Mouse (Mus musculus): ENCODE data around the gene Pam16. TPM values are rescaled to one million over a fixed set of nuclear protein-coding genes. Genes with fewer than 3 reads are reported as not detected.

The Pam16 gene
- polyA plus RNA-seq, 1 experiment from 2014 or later, result 134 TPM

- Histone ChIP-seq H3K4me2 (no peak overlapping the region), H3K27me3 (ENCODE audit: control insufficient read depth, insufficient read depth, low read length) (no peaks in the 10 kb centered on the region), H3K36me3 (ENCODE audit: control insufficient read depth, insufficient read depth, low read length) (0 out of 2 replicates have a peak, but pooled peaks cover 3% of the 10 kb centered on the region), H3K27ac (ENCODE audit: low read depth, low read length) (no peak overlapping the region), H3K9me3 (replicated peaks; ENCODE audit: control insufficient read depth, low read length) (no peaks in the 10 kb centered on the region), H3K4me3 (ENCODE audit: low read depth, low read length) (no peak overlapping the region), H3K4me1 (ENCODE audit: control insufficient read depth, insufficient read depth, low read length) (peaks cover 11% of the 10 kb centered on the region), H3K9ac (ENCODE audit: low read depth, low read length) (no peak overlapping the region)
- 88% methylated on average over 3 of the region's 3 CpGs for WGBS (ENCODE audit: insufficient replicate concordance)
- ATAC-seq (replicated peaks; ENCODE audit: insufficient number of reproducible peaks, low FRiP score, low TSS enrichment), result no peak
These were observed 8.9 kb upstream of the Pam16 start for GRCm38 (mm10) chr16:4633661-4634060.

DNA sequence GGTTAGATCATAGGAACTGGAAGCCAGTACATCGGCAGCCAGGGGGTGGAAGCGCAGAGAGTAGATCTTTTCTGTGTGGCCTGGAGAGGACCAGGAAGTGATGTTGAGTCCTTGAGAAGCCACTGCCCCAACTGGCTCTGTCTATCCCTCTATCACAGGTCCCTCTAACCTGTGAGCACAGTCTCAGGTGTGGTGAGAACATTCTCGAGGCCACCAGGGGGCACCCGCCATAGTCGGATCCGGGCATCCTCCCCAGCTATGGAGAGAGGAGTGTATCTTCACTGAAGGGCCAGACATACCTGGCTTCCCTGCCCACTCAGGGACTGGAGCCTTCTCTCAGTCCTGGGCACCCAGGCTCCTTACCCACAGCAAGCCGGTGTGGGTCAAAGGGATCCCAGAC is 7.3 kb upstream of the Pam16 start:
- H3K4me2 ChIP-seq, result no peak overlapping the region
- peak; percentile 39; the same call in 1 of the 2 replicates for ATAC-seq (replicated peaks; ENCODE audit: insufficient number of reproducible peaks, low FRiP score, low TSS enrichment)
- H3K4me3 ChIP-seq (ENCODE audit: low read depth, low read length), result no peak overlapping the region
- H3K9me3 ChIP-seq (replicated peaks; ENCODE audit: control insufficient read depth, low read length), result no peaks in the 10 kb centered on the region
- 0 out of 2 replicates have a peak, but pooled peaks cover 3% of the 10 kb centered on the region for H3K36me3 ChIP-seq (ENCODE audit: control insufficient read depth, insufficient read depth, low read length)
- H3K9ac ChIP-seq (ENCODE audit: low read depth, low read length), result no peak overlapping the region
- H3K27me3 ChIP-seq (ENCODE audit: control insufficient read depth, insufficient read depth, low read length), result no peaks in the 10 kb centered on the region
- H3K4me1 ChIP-seq (ENCODE audit: control insufficient read depth, insufficient read depth, low read length), result peaks cover 16% of the 10 kb centered on the region
- H3K27ac ChIP-seq (ENCODE audit: low read depth, low read length), result no peak overlapping the region
- whole genome bisulfite sequencing (ENCODE audit: insufficient replicate concordance), result 45% methylated on average over 7 of the region's 7 CpGs

DNA sequence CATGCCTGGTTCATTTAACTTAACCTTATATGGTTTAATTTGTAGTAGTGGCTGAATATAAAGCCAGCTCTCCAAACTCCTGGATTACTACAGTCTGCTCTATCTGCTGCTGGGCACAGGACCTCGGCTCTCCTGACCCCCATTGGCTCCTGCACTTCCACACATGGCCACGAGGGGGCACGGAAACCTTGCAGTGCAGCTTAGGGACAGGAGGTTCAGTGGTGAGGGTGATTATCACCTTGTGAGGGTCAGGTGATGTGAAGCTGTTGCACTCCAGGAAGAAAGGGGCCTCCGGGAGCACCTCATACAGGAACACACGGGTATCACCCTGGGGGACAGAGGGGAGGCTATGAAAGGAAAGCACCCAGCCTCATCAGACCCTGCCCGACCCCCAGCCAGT is 5.2 kb upstream of the Pam16 start:
- Histone ChIP-seq H3K4me2 (no peak overlapping the region), H3K4me3 (ENCODE audit: low read depth, low read length) (no peak overlapping the region), H3K27me3 (ENCODE audit: control insufficient read depth, insufficient read depth, low read length) (no peaks in the 10 kb centered on the region), H3K27ac (ENCODE audit: low read depth, low read length) (no peak overlapping the region), H3K9me3 (replicated peaks; ENCODE audit: control insufficient read depth, low read length) (no peaks in the 10 kb centered on the region), H3K36me3 (ENCODE audit: control insufficient read depth, insufficient read depth, low read length) (0 out of 2 replicates have a peak, but pooled peaks cover 3% of the 10 kb centered on the region), H3K4me1 (ENCODE audit: control insufficient read depth, insufficient read depth, low read length) (peaks cover 12% of the 10 kb centered on the region), H3K9ac (ENCODE audit: low read depth, low read length) (no peak overlapping the region)
- WGBS (ENCODE audit: insufficient replicate concordance), result 18% methylated on average over 6 of the region's 6 CpGs
- no peak for ATAC-seq (replicated peaks; ENCODE audit: insufficient number of reproducible peaks, low FRiP score, low TSS enrichment)

GRCm38 (mm10) chr16:4628898-4629419 is 4.2 kb upstream of the Pam16 start:
- H3K36me3 ChIP-seq (ENCODE audit: control insufficient read depth, insufficient read depth, low read length), result 0 out of 2 replicates have a peak, but pooled peaks cover 3% of the 10 kb centered on the region
- WGBS (ENCODE audit: insufficient replicate concordance), result 90% methylated on average over 9 of the region's 9 CpGs
- no peak overlapping the region for H3K4me2 ChIP-seq
- no peak overlapping the region for H3K4me3 ChIP-seq (ENCODE audit: low read depth, low read length)
- ATAC-seq (replicated peaks; ENCODE audit: insufficient number of reproducible peaks, low FRiP score, low TSS enrichment), result no peak
- H3K27me3 ChIP-seq (ENCODE audit: control insufficient read depth, insufficient read depth, low read length), result no peaks in the 10 kb centered on the region
- peaks cover 9% of the 10 kb centered on the region for H3K4me1 ChIP-seq (ENCODE audit: control insufficient read depth, insufficient read depth, low read length)
- no peak overlapping the region for H3K27ac ChIP-seq (ENCODE audit: low read depth, low read length)
- H3K9ac ChIP-seq (ENCODE audit: low read depth, low read length), result no peak overlapping the region
- H3K9me3 ChIP-seq (replicated peaks; ENCODE audit: control insufficient read depth, low read length), result no peaks in the 10 kb centered on the region

DNA sequence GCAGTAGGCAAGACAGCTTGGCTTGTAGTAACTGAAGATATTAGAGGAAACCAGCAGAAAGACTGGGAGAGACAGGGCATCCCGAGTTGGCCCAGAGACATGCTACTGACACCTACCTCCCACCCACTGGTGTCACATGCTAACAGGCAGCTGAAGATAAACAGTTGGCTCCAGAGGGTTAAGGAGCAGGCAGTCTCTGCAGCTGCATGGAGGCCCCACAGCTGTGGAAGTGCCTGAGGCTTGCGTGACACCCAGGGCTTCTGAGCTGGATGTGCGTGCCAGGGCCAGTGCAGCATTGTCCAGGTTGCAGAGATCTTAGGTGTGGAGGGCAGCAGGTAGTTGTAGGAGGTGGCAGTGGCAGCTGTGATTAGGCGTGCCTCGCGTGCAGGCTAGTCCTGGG is 2.3 kb upstream of the Pam16 start:
- Histone ChIP-seq H3K4me1 (ENCODE audit: control insufficient read depth, insufficient read depth, low read length) (peaks cover 17% of the 10 kb centered on the region), H3K9ac (ENCODE audit: low read depth, low read length) (peak overlapping the region; percentile 46; the same call in 1 of the 2 replicates), H3K27ac (ENCODE audit: low read depth, low read length) (no peak overlapping the region), H3K9me3 (replicated peaks; ENCODE audit: control insufficient read depth, low read length) (no peaks in the 10 kb centered on the region), H3K4me3 (ENCODE audit: low read depth, low read length) (no peak overlapping the region), H3K36me3 (ENCODE audit: control insufficient read depth, insufficient read depth, low read length) (no peaks in the 10 kb centered on the region), H3K4me2 (no peak overlapping the region), H3K27me3 (ENCODE audit: control insufficient read depth, insufficient read depth, low read length) (no peaks in the 10 kb centered on the region)
- no peak for ATAC-seq (replicated peaks; ENCODE audit: insufficient number of reproducible peaks, low FRiP score, low TSS enrichment)
- 60% methylated on average over 6 of the region's 6 CpGs for WGBS (ENCODE audit: insufficient replicate concordance)

DNA sequence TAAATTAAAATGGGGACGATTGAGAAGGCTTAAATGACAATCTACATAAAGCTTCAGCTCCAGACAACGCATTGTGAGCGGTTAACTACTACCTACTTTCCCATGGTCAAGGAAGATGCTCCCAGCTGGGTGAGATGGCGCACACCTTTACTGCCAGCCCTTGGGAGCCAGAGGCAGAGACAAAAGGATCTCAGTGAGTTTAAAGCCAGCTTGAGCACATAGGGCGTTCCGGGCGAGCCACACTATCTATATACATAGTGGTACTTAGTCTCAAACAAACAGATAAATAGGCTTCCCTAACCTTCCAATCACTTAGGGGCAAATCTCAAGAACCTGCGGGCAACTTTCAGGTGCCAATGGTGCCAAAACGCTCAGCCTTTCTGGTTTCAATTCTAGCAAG is 714 bp downstream of the Pam16 start:
- ATAC-seq (replicated peaks; ENCODE audit: insufficient number of reproducible peaks, low FRiP score, low TSS enrichment), result no peak
- Histone ChIP-seq H3K9me3 (replicated peaks; ENCODE audit: control insufficient read depth, low read length) (no peaks in the 10 kb centered on the region), H3K27ac (ENCODE audit: low read depth, low read length) (peak overlapping the region; percentile 86), H3K4me2 (peak overlapping the region; percentile 89), H3K36me3 (ENCODE audit: control insufficient read depth, insufficient read depth, low read length) (no peaks in the 10 kb centered on the region), H3K4me1 (ENCODE audit: control insufficient read depth, insufficient read depth, low read length) (peaks cover 17% of the 10 kb centered on the region), H3K4me3 (ENCODE audit: low read depth, low read length) (peak overlapping the region; percentile 77), H3K27me3 (ENCODE audit: control insufficient read depth, insufficient read depth, low read length) (no peaks in the 10 kb centered on the region), H3K9ac (ENCODE audit: low read depth, low read length) (peak overlapping the region; percentile 88)
- 15% methylated on average over 9 of the region's 9 CpGs for WGBS (ENCODE audit: insufficient replicate concordance)

- 81% methylated on average over 4 of the region's 4 CpGs for WGBS (ENCODE audit: insufficient replicate concordance)
- Histone ChIP-seq H3K9me3 (replicated peaks; ENCODE audit: control insufficient read depth, low read length) (no peaks in the 10 kb centered on the region), H3K4me2 (no peak overlapping the region), H3K27me3 (ENCODE audit: control insufficient read depth, insufficient read depth, low read length) (no peaks in the 10 kb centered on the region), H3K4me1 (ENCODE audit: control insufficient read depth, insufficient read depth, low read length) (no peaks in the 10 kb centered on the region), H3K9ac (ENCODE audit: low read depth, low read length) (no peak overlapping the region), H3K27ac (ENCODE audit: low read depth, low read length) (no peak overlapping the region), H3K4me3 (ENCODE audit: low read depth, low read length) (no peak overlapping the region), H3K36me3 (ENCODE audit: control insufficient read depth, insufficient read depth, low read length) (peaks cover 23% of the 10 kb centered on the region)
- ATAC-seq (replicated peaks; ENCODE audit: insufficient number of reproducible peaks, low FRiP score, low TSS enrichment), result no peak
These were observed 8.0 kb downstream of the Pam16 start for GRCm38 (mm10) chr16:4616829-4617228.

DNA sequence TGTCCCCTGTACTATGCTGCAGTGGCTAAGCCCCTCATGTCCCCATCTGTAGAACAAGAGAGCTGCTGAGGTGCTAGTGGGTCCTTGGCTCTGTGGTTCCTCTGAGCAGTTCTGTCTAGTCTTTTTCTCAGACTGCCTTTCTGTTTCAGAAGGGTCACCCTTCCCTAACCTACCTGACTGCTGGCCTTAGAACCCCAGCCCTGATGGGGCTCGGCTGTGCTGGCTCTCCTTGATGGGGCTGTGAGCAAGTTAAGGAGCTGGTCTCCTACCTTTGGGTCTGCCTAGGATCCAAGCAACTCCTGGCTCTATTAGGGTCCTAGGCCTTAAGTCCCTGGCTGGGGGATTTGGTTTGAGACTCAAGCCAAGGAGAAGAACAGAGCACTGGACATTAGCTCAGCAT is 9.5 kb downstream of the Pam16 start:
- Histone ChIP-seq H3K27ac (ENCODE audit: low read depth, low read length) (no peak overlapping the region), H3K36me3 (ENCODE audit: control insufficient read depth, insufficient read depth, low read length) (peaks cover 28% of the 10 kb centered on the region), H3K4me1 (ENCODE audit: control insufficient read depth, insufficient read depth, low read length) (no peaks in the 10 kb centered on the region), H3K9ac (ENCODE audit: low read depth, low read length) (no peak overlapping the region), H3K4me3 (ENCODE audit: low read depth, low read length) (no peak overlapping the region), H3K4me2 (no peak overlapping the region), H3K9me3 (replicated peaks; ENCODE audit: control insufficient read depth, low read length) (no peaks in the 10 kb centered on the region), H3K27me3 (ENCODE audit: control insufficient read depth, insufficient read depth, low read length) (no peaks in the 10 kb centered on the region)
- no peak for ATAC-seq (replicated peaks; ENCODE audit: insufficient number of reproducible peaks, low FRiP score, low TSS enrichment)
- WGBS (ENCODE audit: insufficient replicate concordance), result 65% methylated on average over 1 of the region's 1 CpGs

DNA sequence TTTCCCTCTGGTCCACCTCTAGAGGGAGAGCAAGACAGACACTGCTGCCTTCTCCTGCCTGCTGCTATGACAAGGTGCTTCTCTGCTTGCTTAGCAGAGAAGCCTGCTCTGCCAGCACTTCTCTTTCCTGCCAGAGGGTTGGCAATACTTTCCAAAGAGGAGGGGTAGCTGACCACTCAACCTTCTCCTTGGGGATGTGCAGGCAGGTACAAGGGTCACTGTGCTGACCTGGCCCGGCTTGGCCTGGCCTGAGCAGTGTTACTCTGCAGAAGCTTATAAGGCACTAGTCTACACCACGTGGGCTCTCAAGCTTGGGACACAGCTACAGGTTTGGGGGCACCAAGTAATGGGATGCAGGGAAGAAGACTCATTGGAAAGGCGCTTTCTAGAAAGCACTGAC is 10.1 kb downstream of the Pam16 start:
- Histone ChIP-seq H3K4me3 (ENCODE audit: low read depth, low read length) (no peak overlapping the region), H3K36me3 (ENCODE audit: control insufficient read depth, insufficient read depth, low read length) (peaks cover 32% of the 10 kb centered on the region), H3K27ac (ENCODE audit: low read depth, low read length) (no peak overlapping the region), H3K4me2 (no peak overlapping the region), H3K9me3 (replicated peaks; ENCODE audit: control insufficient read depth, low read length) (no peaks in the 10 kb centered on the region), H3K9ac (ENCODE audit: low read depth, low read length) (no peak overlapping the region), H3K27me3 (ENCODE audit: control insufficient read depth, insufficient read depth, low read length) (no peaks in the 10 kb centered on the region), H3K4me1 (ENCODE audit: control insufficient read depth, insufficient read depth, low read length) (no peaks in the 10 kb centered on the region)
- 90% methylated on average over 3 of the region's 3 CpGs for WGBS (ENCODE audit: insufficient replicate concordance)
- no peak for ATAC-seq (replicated peaks; ENCODE audit: insufficient number of reproducible peaks, low FRiP score, low TSS enrichment)
